Mouse (Mus musculus) heart, embryonic 15.5 days (tissue): Measurements from ENCODE around the gene Srsf10. TPM values are rescaled to one million over a fixed set of nuclear protein-coding genes. Genes with fewer than 3 reads are reported as not detected.

Experiments used
- ATAC-seq: fragments of 200-750 bp; cut with Nextera tagmentation; replicated peaks from 2 replicates; pipeline ENCODE4 v1.8.0; 2017; ENCODE audit warnings: low read depth, moderate TSS enrichment; ENCODE audit not compliant: insufficient number of reproducible peaks, insufficient read depth, low FRiP score
- H3K27ac ChIP-seq: fragments of 300-500 bp; sonication (generic); 2 replicates; pipeline ENCODE4 v1.5.1; 2015; ENCODE audit warnings: mild to moderate bottlenecking, inconsistent platforms
- H3K27me3 ChIP-seq: fragments of 300-500 bp; sonication (generic); 2 replicates; pipeline ENCODE4 v1.6.1; 2015; ENCODE audit warnings: inconsistent platforms
- H3K36me3 ChIP-seq: fragments of 300-500 bp; sonication (generic); 2 replicates; pipeline ENCODE4 v1.6.1; 2015; ENCODE audit warnings: mild to moderate bottlenecking, inconsistent platforms
- H3K4me1 ChIP-seq: fragments of 300-500 bp; sonication (generic); replicated peaks from 2 replicates; pipeline ENCODE4 v1.6.1; 2015; ENCODE audit warnings: inconsistent platforms
- H3K4me2 ChIP-seq: fragments of 300-500 bp; sonication (generic); 2 replicates; pipeline ENCODE4 v1.6.1; 2015; ENCODE audit warnings: inconsistent platforms, mild to moderate bottlenecking, moderate library complexity
- H3K4me3 ChIP-seq: fragments of 300-500 bp; sonication (generic); 2 replicates; pipeline ENCODE4 v1.5.1; 2015; ENCODE audit warnings: mild to moderate bottlenecking, inconsistent platforms
- H3K9ac ChIP-seq: fragments of 300-500 bp; sonication (generic); 2 replicates; pipeline ENCODE4 v1.6.1; 2015; ENCODE audit warnings: mild to moderate bottlenecking, inconsistent platforms
- H3K9me3 ChIP-seq: fragments of 300-500 bp; sonication (generic); replicated peaks from 2 replicates; pipeline ENCODE4 v1.6.1; 2016; ENCODE audit warnings: inconsistent platforms
- WGBS: fragments of 180-500 bp; shearing (Covaris S2); methylation state at CpG from one replicate; pipeline ENCODE4 v1.1.7; 2015; ENCODE audit warnings: mixed read lengths; 5-methylcytosine and 5-hydroxymethylcytosine counted together
- polyA plus RNA-seq: library from polyadenylated mRNA; unstranded; fragments of >200 nt; fragmentation: Nextera tagmentation; extraction: Ambion mirVana; gene quantifications from 2 replicates; pipeline ENCODE4 v1.2.1, GENCODE M21; 2015

Srsf10 gene
- polyA plus RNA-seq, 1 experiment from 2014 or later, result 131 TPM

- WGBS, result 82% methylated on average over 4 of the region's 4 CpGs
- Histone ChIP-seq H3K9ac (no peak overlapping the region), H3K27me3 (no peaks in the 10 kb centered on the region), H3K36me3 (no peaks in the 10 kb centered on the region), H3K4me1 (peaks cover 7% of the 10 kb centered on the region), H3K4me3 (no peak overlapping the region), H3K27ac (no peak overlapping the region), H3K9me3 (no peaks in the 10 kb centered on the region), H3K4me2 (no peak overlapping the region)
- ATAC-seq, result no peak
Measured at GRCm38 (mm10) chr4:135902606-135903242, 47.2 kb downstream of the Srsf10 start.

GRCm38 (mm10) chr4:135904810-135905209 lies 49.3 kb downstream of the Srsf10 start:
- WGBS, result 51% methylated on average over 1 of the region's 1 CpGs
- no peak for ATAC-seq
- no peaks in the 10 kb centered on the region for H3K36me3 ChIP-seq
- no peak overlapping the region for H3K27ac ChIP-seq
- no peak overlapping the region for H3K4me2 ChIP-seq
- H3K4me3 ChIP-seq, result no peak overlapping the region
- H3K9ac ChIP-seq, result no peak overlapping the region
- no peaks in the 10 kb centered on the region for H3K9me3 ChIP-seq
- H3K27me3 ChIP-seq, result no peaks in the 10 kb centered on the region
- H3K4me1 ChIP-seq, result peaks cover 6% of the 10 kb centered on the region; the same call in 1 of the 2 replicates

- Histone ChIP-seq H3K27me3 (no peaks in the 10 kb centered on the region), H3K4me2 (no peak overlapping the region), H3K9me3 (no peaks in the 10 kb centered on the region), H3K4me1 (peaks cover 6% of the 10 kb centered on the region; the same call in 1 of the 2 replicates), H3K9ac (no peak overlapping the region), H3K4me3 (no peak overlapping the region), H3K36me3 (no peaks in the 10 kb centered on the region), H3K27ac (no peak overlapping the region)
- no peak for ATAC-seq
- WGBS, result 67% methylated on average over 3 of the region's 3 CpGs
Measured at GRCm38 (mm10) chr4:135906633-135907032, 51.1 kb downstream of the Srsf10 start.

- Histone ChIP-seq H3K4me1 (peaks cover 6% of the 10 kb centered on the region; the same call in 1 of the 2 replicates), H3K27ac (no peak overlapping the region), H3K27me3 (no peaks in the 10 kb centered on the region), H3K9me3 (no peaks in the 10 kb centered on the region), H3K4me3 (no peak overlapping the region), H3K9ac (no peak overlapping the region), H3K4me2 (no peak overlapping the region), H3K36me3 (no peaks in the 10 kb centered on the region)
- WGBS, result 16% methylated on average over 13 of the region's 13 CpGs
- ATAC-seq, result no peak
Measured at GRCm38 (mm10) chr4:135909326-135910066, 53.9 kb downstream of the Srsf10 start.

GRCm38 (mm10) chr4:135911531-135911930 lies 56.0 kb downstream of the Srsf10 start:
- no peaks in the 10 kb centered on the region for H3K9me3 ChIP-seq
- H3K4me3 ChIP-seq, result no peak overlapping the region
- no peaks in the 10 kb centered on the region for H3K36me3 ChIP-seq
- H3K4me2 ChIP-seq, result no peak overlapping the region
- H3K27me3 ChIP-seq, result no peaks in the 10 kb centered on the region
- H3K9ac ChIP-seq, result no peak overlapping the region
- peaks cover 6% of the 10 kb centered on the region; the same call in 1 of the 2 replicates for H3K4me1 ChIP-seq
- 0 out of 2 replicates have a peak overlapping the region, but pooled peaks have one; percentile 3 for H3K27ac ChIP-seq
- WGBS, result 63% methylated on average over 7 of the region's 7 CpGs
- ATAC-seq, result no peak

GRCm38 (mm10) chr4:135912164-135912563 lies 56.6 kb downstream of the Srsf10 start:
- peaks cover 6% of the 10 kb centered on the region; the same call in 1 of the 2 replicates for H3K4me1 ChIP-seq
- ATAC-seq, result no peak
- no peaks in the 10 kb centered on the region for H3K27me3 ChIP-seq
- H3K9me3 ChIP-seq, result no peaks in the 10 kb centered on the region
- no peak overlapping the region for H3K27ac ChIP-seq
- no peak overlapping the region for H3K9ac ChIP-seq
- no peaks in the 10 kb centered on the region for H3K36me3 ChIP-seq
- WGBS, result 47% methylated on average over 3 of the region's 3 CpGs
- H3K4me2 ChIP-seq, result no peak overlapping the region
- H3K4me3 ChIP-seq, result no peak overlapping the region

- Histone ChIP-seq H3K4me2 (no peak overlapping the region), H3K4me3 (no peak overlapping the region), H3K4me1 (peaks cover 6% of the 10 kb centered on the region; the same call in 1 of the 2 replicates), H3K27ac (no peak overlapping the region), H3K9ac (no peak overlapping the region), H3K27me3 (no peaks in the 10 kb centered on the region), H3K9me3 (no peaks in the 10 kb centered on the region), H3K36me3 (no peaks in the 10 kb centered on the region)
- 40% methylated on average over 3 of the region's 3 CpGs for WGBS
- ATAC-seq, result peak; percentile 47; the same call in 1 of the 2 replicates
Measured at GRCm38 (mm10) chr4:135912835-135913234, 57.3 kb downstream of the Srsf10 start.

GRCm38 (mm10) chr4:135913433-135913832 lies 57.9 kb downstream of the Srsf10 start:
- H3K9me3 ChIP-seq, result no peaks in the 10 kb centered on the region
- no peaks in the 10 kb centered on the region for H3K36me3 ChIP-seq
- no peak overlapping the region for H3K27ac ChIP-seq
- 60% methylated on average over 4 of the region's 4 CpGs for WGBS
- ATAC-seq, result no peak
- H3K4me1 ChIP-seq, result peaks cover 6% of the 10 kb centered on the region; the same call in 1 of the 2 replicates
- no peak overlapping the region for H3K9ac ChIP-seq
- no peaks in the 10 kb centered on the region for H3K27me3 ChIP-seq
- H3K4me2 ChIP-seq, result no peak overlapping the region
- H3K4me3 ChIP-seq, result no peak overlapping the region

GRCm38 (mm10) chr4:135918635-135919279 lies 63.2 kb downstream of the Srsf10 start:
- H3K9me3 ChIP-seq, result no peaks in the 10 kb centered on the region
- ATAC-seq, result no peak
- WGBS, result 75% methylated on average over 13 of the region's 13 CpGs
- peaks cover 10% of the 10 kb centered on the region for H3K4me1 ChIP-seq
- no peak overlapping the region for H3K9ac ChIP-seq
- no peak overlapping the region for H3K4me2 ChIP-seq
- no peak overlapping the region for H3K27ac ChIP-seq
- no peak overlapping the region for H3K4me3 ChIP-seq
- no peaks in the 10 kb centered on the region for H3K36me3 ChIP-seq
- H3K27me3 ChIP-seq, result no peaks in the 10 kb centered on the region

- peaks cover 10% of the 10 kb centered on the region for H3K4me1 ChIP-seq
- no peak overlapping the region for H3K4me3 ChIP-seq
- H3K27ac ChIP-seq, result no peak overlapping the region
- H3K27me3 ChIP-seq, result no peaks in the 10 kb centered on the region
- no peak overlapping the region for H3K9ac ChIP-seq
- no peak for ATAC-seq
- WGBS, result 89% methylated on average over 3 of the region's 3 CpGs
- H3K4me2 ChIP-seq, result no peak overlapping the region
- H3K9me3 ChIP-seq, result no peaks in the 10 kb centered on the region
- H3K36me3 ChIP-seq, result no peaks in the 10 kb centered on the region
Measured at GRCm38 (mm10) chr4:135919280-135919639, 63.7 kb downstream of the Srsf10 start.
